Mouse (Mus musculus) Patski (cell line): ENCODE results near the gene Alas2. TPM values are rescaled to one million over a fixed set of nuclear protein-coding genes. Genes with fewer than 3 reads are reported as not detected.
A peak's percentile ranks its signal among the peaks of the same experiment; 100 is the strongest.

ENCODE experiments used
- ATAC-seq: fragments of 100-300 bp; one replicate; pipeline ENCODE4 v1.8.0; 2021
- CTCF ChIA-PET: fragments of 350-600 bp; sonication (Branson Sonifier 250); formaldehyde crosslinking; loops from one replicate; lab custom pipeline; 2022; ENCODE audit warnings: inconsistent platforms; lab: Charles Lee
- POLR2A ChIA-PET: fragments of 350-600 bp; sonication (Branson Sonifier 250); formaldehyde crosslinking; loops from one replicate; lab custom pipeline; 2022; ENCODE audit warnings: antibody characterized with exemption, inconsistent platforms; lab: Charles Lee
- DNase-seq: peaks from one replicate; pipeline ENCODE4 v3.0.0-alpha.2; 2011; ENCODE audit warnings: low read depth, low spot score
- H3K27me3 ChIP-seq: fragments of 371-371 bp; one replicate; pipeline ENCODE4 v1.5.1; 2021
- CTCF ChIP-seq: fragments of 100-300 bp; IDR thresholded peaks from one replicate; pipeline ENCODE4 v1.5.1; 2021
- in situ Hi-C: fragments of 300-500 bp; cut with MboI; formaldehyde crosslinking; loops from 3 replicates; pipeline ENCODE4 v1.11.1; 2018; ENCODE audit warnings: low pct_unique_long_range_greater_than_20kb, mixed read lengths
- polyA plus RNA-seq: library from polyadenylated mRNA; unstranded; gene quantifications from one replicate; pipeline ENCODE4 v1.2.3, GENCODE M21; 2021

Gene Alas2
- polyA plus RNA-seq, result 0.47 TPM

DNA sequence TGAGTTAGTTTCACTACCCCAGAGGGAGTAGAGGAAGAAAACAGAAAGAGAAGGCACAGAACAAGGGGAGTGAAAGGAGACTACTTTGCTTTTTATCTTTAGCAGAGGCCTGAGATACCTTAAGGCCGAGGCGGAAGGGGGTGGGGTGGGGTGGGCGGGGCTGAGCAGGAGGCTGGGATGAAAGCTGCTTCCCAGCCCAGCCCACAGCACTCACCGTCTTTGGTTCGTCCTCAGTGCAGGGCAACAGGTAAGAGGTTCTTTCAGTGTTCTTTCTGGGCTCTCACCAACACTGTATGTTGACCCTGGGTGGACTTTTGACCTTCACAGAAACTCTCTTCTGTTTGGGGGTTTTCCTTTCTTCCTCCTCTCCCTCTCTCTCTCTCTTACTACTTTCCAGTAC is at the start of gene Alas2:
Gene Alas2, plus strand, starts transcription at position 137 of the 400 bp plus-strand sequence.
- no peak for TF ChIP-seq CTCF
- ChIA-PET POLR2A (no interaction called here), CTCF (no interaction called here)
- DNase-seq, result no peak
- no peak for ATAC-seq
- in situ Hi-C loops, result no loop called here
- peaks cover 29% of the 10 kb centered on the region for H3K27me3 ChIP-seq

DNA sequence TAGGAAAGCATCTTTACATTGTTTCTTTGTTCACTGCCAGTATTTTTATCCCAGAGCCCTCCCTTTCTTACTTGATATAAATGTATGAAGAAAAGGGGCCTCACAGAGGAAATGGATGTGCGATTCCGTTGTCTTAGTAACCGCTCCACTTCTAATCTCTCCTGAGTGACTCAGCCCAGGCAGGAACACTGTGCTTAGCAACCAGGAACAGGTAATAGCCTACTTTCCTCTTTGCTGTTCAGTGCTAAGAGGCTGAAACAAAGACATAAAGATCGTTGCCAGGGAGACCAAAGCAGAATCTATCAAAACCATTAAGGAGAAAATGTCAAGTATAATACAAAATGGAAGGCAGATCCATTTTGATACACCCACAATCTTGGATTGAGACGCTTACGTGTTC is 38.5 kb upstream of the Alas2 start:
- TF ChIP-seq CTCF, result no peak
- H3K27me3 ChIP-seq, result peaks cover 7% of the 10 kb centered on the region
- DNase-seq, result no peak
- in situ Hi-C loops, result loop anchor here (5.0 to 25.0 kb wide), 2 partner anchors 154 to 454 kb away; no protein-coding TSS in a partner anchor
- CTCF ChIA-PET, result no interaction called here
- ATAC-seq, result no peak
- POLR2A ChIA-PET, result no interaction called here

DNA sequence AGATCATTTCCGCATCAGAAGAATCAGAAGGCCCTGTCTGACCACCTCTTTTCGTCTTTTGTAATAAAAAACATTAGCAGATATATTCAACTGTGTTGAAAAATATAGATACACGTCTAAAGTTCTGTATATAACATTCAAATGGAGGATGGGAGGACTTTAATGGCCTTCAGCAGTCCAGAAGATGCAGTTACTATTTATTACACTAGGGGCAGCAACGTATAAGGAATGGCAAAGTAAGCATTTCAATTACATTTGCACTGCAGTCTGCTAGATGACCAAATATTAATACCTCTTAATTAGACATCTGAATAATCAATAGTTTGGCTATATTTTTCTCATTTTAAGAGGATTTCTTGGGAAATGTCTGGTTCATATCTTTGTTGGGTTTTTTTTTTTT is 36.5 kb upstream of the Alas2 start:
- ATAC-seq (no peak), DNase-seq (peak; percentile 7)
- ChIA-PET CTCF (interaction anchor here (0.6 kb wide), 1 partner anchor 134 kb away, joined by 3 read pairs; no protein-coding TSS in a partner anchor), POLR2A (interaction anchor here (0.6 kb wide), 1 partner anchor 460 kb away, joined by 6 read pairs; no protein-coding TSS in a partner anchor)
- peak; percentile 58 for TF ChIP-seq CTCF
- in situ Hi-C loops, result loop anchor here (10.0 to 25.0 kb wide), 2 partner anchors 452 to 594 kb away; no protein-coding TSS in a partner anchor
- H3K27me3 ChIP-seq, result peaks cover 6% of the 10 kb centered on the region

DNA sequence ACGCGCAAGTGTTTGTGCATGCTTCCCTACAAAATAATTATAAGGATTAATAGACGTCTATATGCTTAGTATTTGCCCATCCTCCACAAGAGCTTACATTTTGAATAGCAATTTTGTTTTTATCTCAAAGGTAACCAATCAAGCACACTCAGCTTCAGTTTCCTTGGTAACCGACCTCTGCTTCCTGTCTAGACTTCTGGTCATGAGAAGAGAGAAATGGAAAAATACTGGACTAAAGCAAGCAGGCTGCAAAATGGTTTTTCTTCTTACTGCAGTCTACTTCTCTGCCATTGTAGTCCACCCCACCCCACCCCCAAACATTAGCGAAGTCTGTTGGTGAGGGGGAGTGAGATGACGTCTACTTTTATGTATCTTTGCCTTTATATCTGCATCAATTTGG is 35.9 kb upstream of the Alas2 start:
- no peak for ATAC-seq

DNA sequence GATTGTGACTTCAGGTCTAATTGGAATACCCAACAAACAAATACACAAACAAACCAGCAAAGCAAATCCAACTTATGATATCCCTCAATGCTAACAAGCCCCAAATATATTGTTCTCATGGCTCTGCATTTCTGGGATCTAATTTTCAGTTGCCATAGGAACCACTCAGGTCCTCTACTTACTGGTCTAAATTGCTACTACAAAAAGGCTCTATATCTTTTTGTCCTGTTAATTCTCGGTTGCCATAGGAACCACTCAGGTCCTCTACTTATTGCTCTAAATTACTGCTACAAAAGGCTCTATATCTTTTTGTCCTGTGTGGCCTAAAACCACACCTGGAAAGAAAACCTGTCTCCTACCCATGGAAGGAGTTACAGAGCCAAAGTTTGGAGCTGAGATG is 33.0 kb upstream of the Alas2 start:
- H3K27me3 ChIP-seq, result peaks cover 11% of the 10 kb centered on the region
- in situ Hi-C loops, result loop anchor here (10.0 to 25.0 kb wide), 2 partner anchors 448 to 591 kb away; no protein-coding TSS in a partner anchor
- no peak for ATAC-seq
- POLR2A ChIA-PET, result no interaction called here
- CTCF ChIA-PET, result no interaction called here
- no peak for TF ChIP-seq CTCF
- DNase-seq, result no peak

More for the DNA sequence above, 35.9 kb upstream of the Alas2 start:
- no peak for TF ChIP-seq CTCF
- ChIA-PET POLR2A (no interaction called here), CTCF (interaction anchor here (0.6 kb wide), 1 partner anchor 133 kb away, joined by 3 read pairs; no protein-coding TSS in a partner anchor)
- in situ Hi-C loops, result loop anchor here (10.0 to 25.0 kb wide), 2 partner anchors 451 to 594 kb away; no protein-coding TSS in a partner anchor
- no peak for DNase-seq
- peaks cover 8% of the 10 kb centered on the region for H3K27me3 ChIP-seq

DNA sequence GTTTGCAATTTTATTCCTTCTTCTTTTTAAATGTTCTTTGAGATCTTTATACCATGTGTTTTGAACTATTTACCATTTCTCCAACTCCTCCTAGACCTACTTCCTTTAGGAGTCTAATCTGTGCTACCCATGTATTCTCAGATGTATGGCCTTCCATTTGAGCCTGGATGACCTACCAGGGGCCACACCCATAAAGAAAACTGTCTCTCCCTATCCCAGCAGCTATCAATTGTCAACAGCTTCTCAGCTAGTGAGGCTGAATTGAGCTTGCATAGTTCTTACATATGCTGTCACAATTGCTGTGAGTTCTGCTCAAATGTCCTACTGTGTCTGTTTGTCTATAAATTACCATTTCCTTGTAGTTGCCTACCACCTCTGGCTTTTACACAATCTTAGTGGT is 31.2 kb upstream of the Alas2 start:
- ChIA-PET POLR2A (no interaction called here), CTCF (no interaction called here)
- H3K27me3 ChIP-seq, result peaks cover 19% of the 10 kb centered on the region
- TF ChIP-seq CTCF, result no peak
- in situ Hi-C loops, result loop anchor here (10.0 to 25.0 kb wide), 2 partner anchors 446 to 589 kb away; no protein-coding TSS in a partner anchor
- ATAC-seq (no peak), DNase-seq (no peak)

DNA sequence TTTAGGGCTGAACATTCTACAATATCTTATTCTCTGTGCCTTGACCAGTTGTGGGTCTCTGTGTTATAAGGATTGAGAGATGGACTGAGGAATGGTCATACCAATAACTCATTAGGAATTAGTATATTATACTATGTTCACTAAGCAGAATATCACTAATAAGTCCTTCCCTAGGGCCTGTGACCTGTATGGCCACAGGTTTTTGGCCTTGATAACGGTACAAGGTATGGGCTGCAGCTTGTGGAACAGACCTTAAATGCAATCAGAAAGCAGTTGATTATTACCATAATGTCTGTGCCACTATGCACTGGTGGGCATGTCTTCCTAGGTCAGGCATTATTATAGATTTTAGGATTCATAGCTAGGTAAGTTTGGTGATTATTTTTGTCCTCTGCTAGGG is 30.7 kb upstream of the Alas2 start:
- no peak for TF ChIP-seq CTCF
- ChIA-PET POLR2A (no interaction called here), CTCF (no interaction called here)
- in situ Hi-C loops, result loop anchor here (10.0 to 25.0 kb wide), 2 partner anchors 446 to 588 kb away; no protein-coding TSS in a partner anchor
- ATAC-seq (no peak), DNase-seq (no peak)
- H3K27me3 ChIP-seq, result peaks cover 19% of the 10 kb centered on the region

DNA sequence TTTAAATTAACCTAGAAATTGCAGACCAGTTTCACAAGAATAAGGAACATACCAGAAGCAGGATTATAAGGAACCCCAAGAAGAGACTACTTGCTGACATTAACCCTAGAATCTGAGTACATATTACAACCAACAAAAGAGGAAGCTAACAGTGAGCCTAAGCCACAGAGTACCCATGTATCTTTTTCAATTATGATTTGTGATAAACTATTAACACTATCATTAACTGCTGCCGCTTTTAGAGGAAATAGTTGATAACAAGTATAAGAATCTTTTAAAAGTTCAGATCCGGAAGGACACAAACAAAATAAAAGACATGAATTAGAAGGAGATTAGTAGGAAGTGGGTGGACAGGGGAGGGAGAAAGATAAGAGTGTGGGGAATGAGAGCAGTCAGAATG is 7.1 kb upstream of the Alas2 start:
- no peak for TF ChIP-seq CTCF
- no peak for ATAC-seq
- peaks cover 23% of the 10 kb centered on the region for H3K27me3 ChIP-seq
- in situ Hi-C loops, result no loop called here
- DNase-seq, result no peak
- POLR2A ChIA-PET, result no interaction called here
- CTCF ChIA-PET, result interaction anchor here (1.4 kb wide), 1 partner anchor 18 kb away, joined by 4 read pairs; no protein-coding TSS in a partner anchor

DNA sequence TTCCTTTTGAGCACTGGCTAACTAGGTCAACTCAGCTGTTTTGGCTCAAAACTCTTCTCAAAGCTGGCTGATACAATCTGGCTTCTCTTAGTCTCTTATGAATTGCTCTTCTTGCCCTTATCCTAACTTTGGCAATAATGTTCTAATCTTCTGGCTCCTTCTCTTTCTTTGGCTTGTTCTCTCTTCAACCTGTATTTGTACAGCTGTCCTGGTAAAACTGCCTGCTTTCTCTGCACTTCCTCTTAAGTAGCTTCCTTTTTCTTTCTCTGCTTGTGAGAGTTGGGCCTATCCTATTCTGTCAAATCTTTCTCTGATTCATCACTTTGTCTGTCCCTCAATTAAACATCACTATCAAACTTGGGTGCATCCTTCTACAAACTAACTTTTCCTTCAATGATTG is 5.5 kb upstream of the Alas2 start:
- POLR2A ChIA-PET, result no interaction called here
- no peak for ATAC-seq

DNA sequence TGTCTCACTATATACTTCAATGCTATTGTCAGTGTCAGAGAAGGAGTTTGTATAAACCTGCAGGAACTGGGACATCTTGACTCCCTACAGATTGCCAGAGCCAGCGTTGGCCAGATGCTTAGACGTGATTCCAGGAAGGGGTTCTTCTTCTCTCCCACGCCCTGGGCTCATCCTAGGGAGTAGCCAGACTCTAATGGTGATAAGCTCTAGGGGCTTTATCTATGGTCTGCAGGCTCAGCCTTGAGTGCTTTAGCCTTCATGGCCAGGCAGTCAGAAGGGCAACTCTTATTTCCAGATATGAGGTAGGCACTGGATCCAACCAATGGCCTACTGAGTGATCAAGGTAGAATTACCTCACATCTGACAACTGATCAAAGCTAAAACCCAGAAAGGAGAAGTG is 2.5 kb downstream of the Alas2 start:
- ChIA-PET CTCF (no interaction called here), POLR2A (no interaction called here)
- in situ Hi-C loops, result no loop called here
- H3K27me3 ChIP-seq, result peaks cover 49% of the 10 kb centered on the region
- no peak for ATAC-seq
- DNase-seq, result no peak
- TF ChIP-seq CTCF, result no peak

More for the DNA sequence above, 5.5 kb upstream of the Alas2 start:
- peaks cover 26% of the 10 kb centered on the region for H3K27me3 ChIP-seq
- DNase-seq, result no peak
- CTCF ChIA-PET, result no interaction called here
- TF ChIP-seq CTCF, result no peak
- in situ Hi-C loops, result no loop called here

DNA sequence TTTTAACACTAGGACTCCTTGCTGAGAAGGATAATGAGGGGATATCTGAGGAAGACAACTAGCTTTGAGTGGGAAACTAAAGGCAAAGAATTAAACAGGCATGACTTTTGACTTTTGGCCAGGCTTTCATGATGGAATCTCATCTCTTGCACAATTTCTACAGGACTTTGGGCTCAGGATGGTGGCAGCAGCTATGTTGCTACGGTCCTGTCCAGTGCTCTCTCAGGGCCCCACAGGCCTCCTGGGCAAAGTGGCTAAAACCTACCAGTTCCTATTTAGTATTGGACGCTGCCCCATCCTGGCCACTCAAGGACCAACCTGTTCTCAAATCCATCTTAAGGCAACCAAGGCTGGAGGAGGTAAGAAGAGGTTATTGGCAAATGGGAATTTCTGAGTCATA is 4.8 kb downstream of the Alas2 start:
- DNase-seq (no peak), ATAC-seq (no peak)
- in situ Hi-C loops, result no loop called here
- TF ChIP-seq CTCF, result no peak
- ChIA-PET POLR2A (no interaction called here), CTCF (no interaction called here)
- H3K27me3 ChIP-seq, result peaks cover 62% of the 10 kb centered on the region

DNA sequence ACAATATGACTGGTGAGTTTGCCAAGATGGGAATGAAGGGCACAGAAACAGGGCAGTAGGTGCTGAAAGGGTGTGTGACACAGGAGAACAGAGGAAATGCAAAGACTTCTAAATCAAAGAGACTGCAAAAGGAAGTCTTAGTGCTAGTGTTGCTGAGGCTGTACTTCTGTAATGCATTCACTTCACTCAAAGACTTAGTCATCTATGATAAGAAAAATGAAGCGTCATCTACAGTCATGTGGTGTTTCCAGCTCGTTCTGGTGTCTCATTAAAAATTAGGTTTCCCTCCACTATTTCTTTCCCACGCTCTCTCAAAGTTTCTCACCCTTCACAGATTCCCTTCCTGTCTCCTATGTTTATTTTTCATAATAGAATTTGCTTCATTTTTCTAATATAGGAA is 6.9 kb downstream of the Alas2 start:
- ChIA-PET POLR2A (no interaction called here), CTCF (no interaction called here)
- in situ Hi-C loops, result no loop called here
- H3K27me3 ChIP-seq, result peaks cover 51% of the 10 kb centered on the region
- no peak for ATAC-seq
- TF ChIP-seq CTCF, result no peak
- no peak for DNase-seq
